Mouse (Mus musculus): ENCODE results near the gene Fsd1l. TPM values are rescaled to one million over a fixed set of nuclear protein-coding genes. Genes with fewer than 3 reads are reported as not detected.

Gene Fsd1l
- total RNA-seq, 2 experiments from 2014 or later, result 14.1 to 17.0 TPM

DNA sequence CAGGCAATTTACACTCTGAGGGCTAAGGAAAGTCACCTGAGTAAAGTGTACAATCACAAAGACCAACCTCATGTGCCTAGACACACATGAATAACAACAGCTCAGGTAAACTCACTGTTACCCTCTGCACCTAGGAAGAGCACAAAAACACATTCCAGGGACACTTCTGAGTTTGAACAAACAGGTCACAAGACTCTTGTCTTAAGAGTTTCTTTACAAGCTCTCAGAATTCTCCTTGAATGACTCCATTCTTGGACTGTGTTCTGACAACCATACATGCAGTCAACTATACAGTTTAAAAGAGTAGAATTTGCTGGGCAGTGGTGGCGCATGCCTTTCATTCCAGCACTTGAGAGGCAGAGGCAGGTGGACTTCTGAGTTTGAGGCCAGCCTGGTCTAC lies 96.8 kb downstream of the Fsd1l start:
- no peak for DNase-seq (ENCODE audit: low spot score in 2 of 2)

DNA sequence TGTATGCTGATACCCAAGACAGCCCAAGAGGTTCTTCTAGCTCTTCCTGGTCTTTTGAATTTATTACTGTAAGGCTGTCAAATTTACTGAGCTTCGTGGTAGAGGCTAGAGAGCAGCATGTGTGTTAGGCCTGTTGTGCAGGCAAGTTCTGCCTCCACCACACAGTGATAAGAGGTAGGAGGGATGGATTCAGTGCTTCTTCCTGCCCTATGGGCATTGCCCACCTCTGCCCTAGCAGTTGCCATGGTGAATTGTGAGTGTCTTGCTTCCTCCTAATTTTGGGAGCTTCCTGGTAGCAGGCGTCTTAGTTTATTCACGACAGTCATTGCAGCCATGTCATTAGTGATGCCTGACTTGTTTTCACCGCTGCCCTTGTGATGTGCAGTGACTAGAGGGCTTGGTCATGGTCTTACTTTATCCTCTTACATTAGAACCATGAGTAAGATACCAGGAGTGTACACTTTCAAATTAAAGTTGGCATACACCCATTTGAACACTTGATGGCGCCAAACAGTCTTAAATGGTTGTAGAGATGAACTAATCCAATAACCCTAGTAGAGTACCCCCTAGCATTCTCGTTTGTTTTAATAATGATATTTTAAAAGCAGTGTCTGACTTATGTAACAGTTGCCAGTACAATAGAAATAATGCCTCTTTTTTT lies 107.8 kb downstream of the Fsd1l start:
- DNase-seq (ENCODE audit: low spot score in 2 of 2), result no peak

DNA sequence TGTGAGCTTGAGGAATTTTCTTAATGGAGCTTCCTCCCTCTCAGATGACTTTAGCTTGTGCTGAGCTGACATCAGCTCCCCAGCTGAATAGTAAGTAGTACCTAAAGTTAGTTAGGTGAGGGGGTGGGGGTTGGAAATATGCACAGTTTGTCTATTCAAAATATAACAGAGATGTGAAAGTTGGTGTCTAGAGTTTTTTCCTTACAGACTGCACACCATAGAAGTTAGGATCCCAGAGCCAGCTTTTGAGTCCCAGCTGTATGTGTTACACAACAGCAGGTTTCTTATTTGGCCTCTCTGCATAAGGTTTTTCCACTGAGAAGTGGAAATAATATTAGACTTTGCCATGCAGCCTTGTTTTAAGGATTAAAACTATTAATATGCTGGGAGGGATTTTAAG lies 118.6 kb downstream of the Fsd1l start:
- no peak for DNase-seq (ENCODE audit: low spot score in 2 of 2)

DNA sequence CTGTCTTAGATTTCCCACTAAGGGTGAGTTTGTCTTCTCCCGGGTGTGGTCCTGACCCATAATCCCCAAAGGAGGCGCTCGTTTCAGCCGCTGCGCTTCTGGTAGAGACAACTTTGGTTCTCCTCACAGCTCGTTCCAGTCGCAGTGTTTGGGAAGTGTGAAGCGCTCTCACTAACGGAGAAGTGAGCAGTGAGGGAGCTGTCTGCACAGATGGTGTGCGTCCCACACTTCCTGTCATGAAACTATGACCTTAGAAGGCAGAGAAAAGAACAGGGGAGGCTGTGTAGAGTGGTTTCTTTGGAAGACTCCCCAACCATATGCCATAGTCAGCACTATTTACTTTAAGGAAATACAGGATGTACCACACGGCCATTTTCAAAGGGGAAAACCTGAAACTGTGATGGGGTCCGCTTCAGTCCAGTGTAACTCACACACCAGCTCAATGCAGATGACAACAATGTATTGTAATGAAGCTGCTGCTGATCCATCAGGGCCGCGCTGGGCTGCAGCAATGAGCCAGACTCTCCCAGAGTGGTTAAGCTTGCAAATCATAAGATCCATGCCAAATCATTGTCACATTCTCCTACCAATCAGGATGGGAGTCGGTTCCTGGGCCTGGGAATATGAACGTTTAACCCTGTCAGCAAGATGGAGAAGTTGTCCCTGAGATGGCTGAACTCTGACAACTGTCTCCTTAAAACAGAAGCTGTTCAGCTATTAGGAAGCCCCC lies 119.3 kb downstream of the Fsd1l start:
- DNase-seq (ENCODE audit: low spot score in 2 of 2), result no peak

Other genes starting within 250 kb of the Fsd1l start
- 10 to 100 TPM; 95.4 to 95.8 TPM for gene Slc44a1, start 191.1 kb upstream of the Fsd1l start, total RNA-seq (2021)
- 10 to 100 TPM; 14.6 to 15.2 TPM for gene Fktn, start 82.5 kb downstream of the Fsd1l start, total RNA-seq (2021)
- under 1 TPM; 0.17 to 0.22 TPM for gene Tal2, start 148.2 kb downstream of the Fsd1l start, total RNA-seq (2021)
- gene Tmem38b, start 194.6 kb downstream of the Fsd1l start, total RNA-seq (2021), result 10 to 100 TPM; 21.5 to 24.3 TPM

Data from adrenal gland, postnatal 4 days (tissue).